Mouse (Mus musculus): ENCODE results near the gene Tbc1d22a. TPM values are rescaled to one million over a fixed set of nuclear protein-coding genes. Genes with fewer than 3 reads are reported as not detected.
A peak's percentile ranks its signal among the peaks of the same experiment; 100 is the strongest.

Gene Tbc1d22a
- total and polyA plus RNA-seq, 2 experiments from 2014 or later, result 13.1 to 20.5 TPM

DNA sequence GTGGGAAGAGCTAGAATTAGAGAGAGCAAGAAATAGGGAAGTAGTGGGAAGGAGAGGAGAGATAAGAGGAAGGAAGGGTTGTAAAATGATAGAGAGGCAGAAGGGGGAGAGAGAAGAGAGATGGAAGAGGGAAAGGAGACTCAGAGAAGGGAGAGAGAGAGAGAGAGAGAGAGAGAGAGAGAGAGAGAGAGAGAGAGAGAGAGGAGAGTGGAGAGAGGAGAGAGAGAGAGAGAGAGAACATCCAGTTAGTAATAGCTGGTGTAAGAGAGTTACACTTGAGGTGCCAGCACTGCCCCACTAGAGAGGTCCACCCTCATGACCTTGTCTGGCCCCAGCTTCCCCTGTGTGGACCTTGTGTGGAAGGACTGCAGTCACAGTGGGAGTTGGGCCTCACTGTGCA lies 37.9 kb downstream of the Tbc1d22a start:
- no peak overlapping the region for H3K9ac ChIP-seq
- TF ChIP-seq CTCF (IDR thresholded peaks at IDR 0.05; ENCODE audit: low read depth), result no peak
- H3K27ac ChIP-seq (ENCODE audit: low read depth, low read length), result no peak overlapping the region
- no peak overlapping the region for H3K4me2 ChIP-seq (ENCODE audit: low read depth)
- H3K27me3 ChIP-seq (ENCODE audit: insufficient read depth, low read length), result no peaks in the 10 kb centered on the region
- DNase-seq (no peak), ATAC-seq (no peak)
- no peaks in the 10 kb centered on the region; the same call in 1 of the 2 replicates for H3K4me1 ChIP-seq (ENCODE audit: insufficient read depth)
- H3K4me3 ChIP-seq (ENCODE audit: low read depth, low read length), result no peak overlapping the region
- no peaks in the 10 kb centered on the region for H3K36me3 ChIP-seq (ENCODE audit: insufficient read depth)
- no peaks in the 10 kb centered on the region for H3K9me3 ChIP-seq (ENCODE audit: low read length)

DNA sequence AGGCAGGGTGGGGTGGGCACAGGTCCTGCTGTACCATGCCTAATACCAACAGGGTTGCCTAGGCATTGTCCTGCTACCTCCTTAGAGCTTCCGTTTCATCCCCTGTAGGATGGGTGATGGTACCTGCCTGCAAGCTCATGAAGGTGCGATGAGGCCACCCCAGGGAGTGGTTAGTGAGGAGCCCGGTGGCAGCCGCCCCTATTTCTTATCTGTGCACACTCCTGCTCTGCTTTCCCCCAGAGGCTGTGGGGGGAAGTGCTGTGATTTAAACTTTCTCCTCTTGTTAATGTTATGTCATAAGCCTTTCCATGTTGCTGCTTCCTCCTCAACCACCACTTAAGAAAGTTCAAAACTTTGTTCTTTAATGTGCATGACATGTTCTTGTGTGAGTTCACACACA lies 38.4 kb downstream of the Tbc1d22a start:
- Histone ChIP-seq H3K4me2 (ENCODE audit: low read depth) (no peak overlapping the region), H3K9me3 (ENCODE audit: low read length) (no peaks in the 10 kb centered on the region), H3K4me1 (ENCODE audit: insufficient read depth) (no peaks in the 10 kb centered on the region; the same call in 1 of the 2 replicates), H3K27me3 (ENCODE audit: insufficient read depth, low read length) (no peaks in the 10 kb centered on the region), H3K36me3 (ENCODE audit: insufficient read depth) (no peaks in the 10 kb centered on the region), H3K9ac (no peak overlapping the region), H3K27ac (ENCODE audit: low read depth, low read length) (no peak overlapping the region), H3K4me3 (ENCODE audit: low read depth, low read length) (no peak overlapping the region)
- DNase-seq, result no peak
- peak; percentile 47 for ATAC-seq
- TF ChIP-seq CTCF (IDR thresholded peaks at IDR 0.05; ENCODE audit: low read depth), result peak; percentile 54
- whole genome bisulfite sequencing, result 65% methylated on average over 4 of the region's 4 CpGs

DNA sequence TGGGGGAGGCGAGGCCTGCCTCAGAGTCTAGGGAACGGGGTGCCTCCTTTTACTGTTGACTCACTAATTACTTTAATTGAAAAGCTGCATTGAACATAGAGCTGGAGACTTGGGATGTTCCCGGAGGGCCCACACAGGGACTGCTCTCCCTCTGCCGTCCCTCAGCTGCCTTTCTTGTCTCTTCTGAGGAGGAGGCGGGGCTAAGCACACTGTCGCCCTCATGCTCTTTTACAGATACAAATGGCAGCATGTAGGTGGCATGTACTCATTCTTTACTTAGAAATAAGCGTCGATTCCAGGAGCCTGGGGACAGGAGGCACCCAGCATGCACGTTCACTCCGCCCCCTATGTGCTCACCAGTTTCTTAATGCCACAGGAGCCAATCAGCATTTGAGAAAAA lies 39.2 kb downstream of the Tbc1d22a start:
- Histone ChIP-seq H3K27ac (ENCODE audit: low read depth, low read length) (no peak overlapping the region), H3K4me1 (ENCODE audit: insufficient read depth) (no peaks in the 10 kb centered on the region; the same call in 1 of the 2 replicates), H3K27me3 (ENCODE audit: insufficient read depth, low read length) (no peaks in the 10 kb centered on the region), H3K36me3 (ENCODE audit: insufficient read depth) (no peaks in the 10 kb centered on the region), H3K4me3 (ENCODE audit: low read depth, low read length) (no peak overlapping the region), H3K9ac (no peak overlapping the region), H3K4me2 (ENCODE audit: low read depth) (no peak overlapping the region), H3K9me3 (ENCODE audit: low read length) (no peaks in the 10 kb centered on the region)
- whole genome bisulfite sequencing, result 21% methylated on average over 10 of the region's 10 CpGs
- no peak for TF ChIP-seq CTCF (IDR thresholded peaks at IDR 0.05; ENCODE audit: low read depth)
- no peak for ATAC-seq
- DNase-seq, result no peak

DNA sequence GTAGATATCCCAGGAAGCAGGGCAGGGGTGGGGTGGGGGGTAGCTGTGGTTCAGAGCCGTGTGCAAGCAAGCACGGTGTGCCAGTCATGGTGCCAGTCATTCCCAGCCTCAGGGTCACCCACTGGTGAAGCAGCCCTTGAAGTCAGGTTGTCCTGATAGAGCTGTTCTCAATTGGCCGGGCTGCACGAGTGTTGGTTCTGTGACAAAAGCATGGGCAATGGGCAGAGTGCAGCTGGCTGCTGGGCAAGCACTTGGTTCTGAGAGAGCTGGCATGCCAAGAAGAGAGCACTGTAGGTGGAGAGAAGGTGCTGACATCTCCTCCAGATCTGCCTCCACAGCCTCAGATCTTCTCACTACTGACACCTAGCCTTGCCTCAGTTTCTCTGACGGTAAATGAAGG lies 41.9 kb downstream of the Tbc1d22a start:
- 0 out of 2 replicates have a peak, but pooled peaks have one; percentile 12 for ATAC-seq
- WGBS, result 53% methylated on average over 5 of the region's 5 CpGs

DNA sequence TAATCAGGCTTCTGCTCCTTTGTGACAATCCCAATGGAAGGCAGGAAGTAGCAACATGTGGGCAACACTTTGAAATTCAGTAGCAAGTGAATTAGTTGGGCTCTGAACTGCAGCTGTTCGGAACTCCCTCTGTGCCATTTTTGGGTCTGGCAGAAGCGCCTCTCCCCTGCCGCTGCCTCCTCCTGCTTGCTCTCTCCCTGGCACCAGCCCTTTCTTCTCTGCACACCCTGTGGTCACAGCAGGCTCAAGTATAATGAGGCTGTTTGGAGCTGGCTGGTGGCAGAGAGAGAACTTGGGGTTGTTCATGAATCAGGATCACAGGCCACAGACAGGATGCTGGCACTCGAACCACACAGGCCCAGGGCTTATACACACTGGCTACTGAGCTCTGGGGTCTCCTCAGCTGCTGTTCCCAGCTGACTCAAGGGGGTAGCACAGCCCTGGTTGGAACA lies 42.5 kb downstream of the Tbc1d22a start:
- no peak for TF ChIP-seq CTCF (IDR thresholded peaks at IDR 0.05; ENCODE audit: low read depth)
- Histone ChIP-seq H3K4me3 (ENCODE audit: low read depth, low read length) (no peak overlapping the region), H3K4me2 (ENCODE audit: low read depth) (no peak overlapping the region), H3K4me1 (ENCODE audit: insufficient read depth) (no peaks in the 10 kb centered on the region; the same call in 1 of the 2 replicates), H3K27ac (ENCODE audit: low read depth, low read length) (peak overlapping the region; percentile 16; the same call in 1 of the 2 replicates), H3K9me3 (ENCODE audit: low read length) (no peaks in the 10 kb centered on the region), H3K36me3 (ENCODE audit: insufficient read depth) (no peaks in the 10 kb centered on the region), H3K27me3 (ENCODE audit: insufficient read depth, low read length) (no peaks in the 10 kb centered on the region), H3K9ac (no peak overlapping the region)
- ATAC-seq (peak; percentile 79), DNase-seq (peak; percentile 50)
- WGBS, result 29% methylated on average over 4 of the region's 4 CpGs

More for the DNA sequence above, 41.9 kb downstream of the Tbc1d22a start:
- Histone ChIP-seq H3K36me3 (ENCODE audit: insufficient read depth) (no peaks in the 10 kb centered on the region), H3K9me3 (ENCODE audit: low read length) (no peaks in the 10 kb centered on the region), H3K4me1 (ENCODE audit: insufficient read depth) (no peaks in the 10 kb centered on the region; the same call in 1 of the 2 replicates), H3K9ac (no peak overlapping the region), H3K4me2 (ENCODE audit: low read depth) (no peak overlapping the region), H3K27ac (ENCODE audit: low read depth, low read length) (no peak overlapping the region), H3K27me3 (ENCODE audit: insufficient read depth, low read length) (no peaks in the 10 kb centered on the region), H3K4me3 (ENCODE audit: low read depth, low read length) (no peak overlapping the region)
- no peak for DNase-seq
- TF ChIP-seq CTCF (IDR thresholded peaks at IDR 0.05; ENCODE audit: low read depth), result no peak

DNA sequence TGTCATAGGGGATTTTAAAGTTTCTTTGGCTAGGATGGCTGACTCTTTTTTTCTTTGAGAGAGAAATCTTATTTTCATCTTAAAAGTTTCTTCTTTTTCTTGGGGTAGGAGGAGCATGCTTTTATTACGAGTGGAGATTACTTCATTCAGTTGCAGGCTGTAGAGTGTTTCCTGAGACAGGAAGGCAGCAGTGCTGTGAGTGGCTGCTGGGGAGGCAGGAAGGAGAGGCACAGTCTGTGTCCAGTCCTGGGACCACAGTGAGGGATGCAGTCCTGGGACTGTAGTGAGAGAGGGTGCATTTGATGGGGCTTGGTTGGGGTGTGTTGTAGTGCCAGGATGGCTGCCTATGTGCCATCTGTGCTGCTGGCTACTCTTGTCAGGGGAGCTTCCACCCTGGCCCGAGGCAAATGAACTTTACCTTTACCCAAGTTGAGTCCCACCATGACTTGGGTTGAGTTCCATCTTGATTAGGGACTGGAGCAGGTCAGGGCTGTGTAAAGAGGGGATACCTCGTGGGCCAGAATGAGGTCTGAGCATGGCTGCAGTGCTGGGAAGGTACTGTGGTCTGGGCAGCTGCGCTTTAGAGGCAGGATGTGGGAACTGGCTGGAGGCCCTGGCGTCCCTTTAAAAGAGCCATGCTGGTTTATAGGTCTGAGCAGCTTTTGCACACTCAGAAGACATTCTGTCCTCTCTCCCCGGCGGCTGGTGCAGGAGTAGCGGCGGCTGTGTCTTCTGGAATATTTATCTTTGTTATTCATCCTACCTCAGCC lies 43.8 kb downstream of the Tbc1d22a start:
- ATAC-seq (no peak), DNase-seq (no peak)
- WGBS, result 77% methylated on average over 9 of the region's 9 CpGs
- H3K9ac ChIP-seq, result no peak overlapping the region
- no peaks in the 10 kb centered on the region; the same call in 1 of the 2 replicates for H3K4me1 ChIP-seq (ENCODE audit: insufficient read depth)
- no peaks in the 10 kb centered on the region for H3K27me3 ChIP-seq (ENCODE audit: insufficient read depth, low read length)
- H3K9me3 ChIP-seq (ENCODE audit: low read length), result no peaks in the 10 kb centered on the region
- no peak overlapping the region for H3K27ac ChIP-seq (ENCODE audit: low read depth, low read length)
- TF ChIP-seq CTCF (IDR thresholded peaks at IDR 0.05; ENCODE audit: low read depth), result no peak
- no peak overlapping the region for H3K4me3 ChIP-seq (ENCODE audit: low read depth, low read length)
- H3K36me3 ChIP-seq (ENCODE audit: insufficient read depth), result no peaks in the 10 kb centered on the region
- no peak overlapping the region for H3K4me2 ChIP-seq (ENCODE audit: low read depth)

DNA sequence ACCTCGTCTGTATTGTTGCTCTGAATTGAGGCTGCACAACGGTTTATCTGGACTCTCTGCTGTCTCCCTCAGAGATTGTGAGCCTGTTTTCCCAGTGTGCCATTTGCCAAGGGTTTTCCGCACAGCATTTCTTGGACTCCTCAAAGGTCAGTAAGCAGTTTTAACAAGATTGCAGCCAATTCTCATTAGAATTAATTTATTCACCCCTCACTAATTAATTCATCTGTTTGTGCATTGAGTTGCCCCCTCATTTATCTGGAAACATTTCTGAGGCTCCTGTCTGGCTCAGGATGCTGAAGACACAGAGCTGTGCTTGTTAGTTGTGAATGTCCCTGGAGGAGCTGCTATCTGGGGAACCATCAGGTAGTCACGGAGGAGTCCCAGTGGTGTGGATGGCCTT lies 45.0 kb downstream of the Tbc1d22a start:
- Histone ChIP-seq H3K9me3 (ENCODE audit: low read length) (no peaks in the 10 kb centered on the region), H3K4me3 (ENCODE audit: low read depth, low read length) (no peak overlapping the region), H3K27me3 (ENCODE audit: insufficient read depth, low read length) (no peaks in the 10 kb centered on the region), H3K9ac (no peak overlapping the region), H3K4me2 (ENCODE audit: low read depth) (no peak overlapping the region), H3K27ac (ENCODE audit: low read depth, low read length) (no peak overlapping the region), H3K4me1 (ENCODE audit: insufficient read depth) (no peaks in the 10 kb centered on the region), H3K36me3 (ENCODE audit: insufficient read depth) (no peaks in the 10 kb centered on the region)
- TF ChIP-seq CTCF (IDR thresholded peaks at IDR 0.05; ENCODE audit: low read depth), result no peak
- DNase-seq, result no peak
- no peak for ATAC-seq
- WGBS, result 35% methylated on average over 4 of the region's 4 CpGs
